Mouse (Mus musculus) cerebral cortex, adult 2 months (tissue): ENCODE results near the gene Fbxw8.

ENCODE experiments used
- WGBS: fragments of 180-500 bp; shearing (Covaris S2); methylation state at CpG from one replicate; pipeline ENCODE4 v1.1.7; 2018; 5-methylcytosine and 5-hydroxymethylcytosine counted together

Fbxw8 gene

GRCm38 (mm10) chr5:118015669-118016068 lies 139.6 kb downstream of the Fbxw8 start:
- 94% methylated on average over 2 of the region's 2 CpGs for WGBS

DNA sequence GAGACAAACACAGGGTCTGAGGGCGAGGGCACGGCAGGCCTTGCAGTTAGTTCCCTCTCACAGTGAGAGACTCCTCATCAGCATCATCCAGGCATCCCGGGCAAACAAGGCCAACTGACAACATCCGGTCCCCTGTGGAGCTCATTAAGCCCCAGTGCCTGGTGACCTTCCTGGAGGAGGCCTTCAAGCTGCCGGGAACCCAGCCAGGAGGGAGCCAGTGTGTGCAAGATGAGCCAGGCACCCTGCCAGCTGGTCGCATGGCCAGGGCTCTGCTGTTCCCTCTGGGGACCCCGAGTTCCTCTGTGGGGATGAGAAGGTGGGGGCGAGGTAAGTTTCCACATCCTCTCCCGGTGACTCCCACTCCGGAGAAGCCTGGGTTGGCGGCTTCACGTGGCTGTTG lies 140.2 kb downstream of the Fbxw8 start:
- WGBS, result 20% methylated on average over 12 of the region's 12 CpGs
